Mouse (Mus musculus) CH12.LX (cell line): ENCODE measurements around the gene Opcml. TPM values are rescaled to one million over a fixed set of nuclear protein-coding genes. Genes with fewer than 3 reads are reported as not detected.

Experiments
- DNase-seq: peaks from one replicate; pipeline ENCODE4 v3.0.0-alpha.2; 2013; ENCODE audit errors: extremely low read depth
- H3K27ac ChIP-seq: 2 replicates; pipeline ENCODE4 v1.5.1; 2012; ENCODE audit warnings: low read depth, mild to moderate bottlenecking, control low read depth, moderate library complexity; ENCODE audit not compliant: insufficient read depth
- H3K27me3 ChIP-seq: replicated peaks from 2 replicates; pipeline ENCODE3; 2012; ENCODE audit warnings: inconsistent platforms
- H3K36me3 ChIP-seq, 2 experiments: replicated peaks in 1 of 2; 2 replicates each; pipeline versions ENCODE3 to v1.6.1; 2012; ENCODE audit warnings: inconsistent platforms in 1 of 2, low read length in 1 of 2, mild to moderate bottlenecking in 1 of 2, mixed read lengths in 1 of 2, moderate library complexity in 1 of 2; ENCODE audit not compliant: control insufficient read depth in 1 of 2, insufficient read depth in 1 of 2
- H3K4me1 ChIP-seq, 2 experiments: 2 replicates each; pipeline ENCODE4 v1.6.1; 2012; ENCODE audit warnings: inconsistent platforms in 1 of 2, moderate library complexity in 1 of 2; ENCODE audit not compliant: insufficient read depth in 2 of 2, control insufficient read depth in 1 of 2
- H3K4me2 ChIP-seq: 2 replicates; pipeline ENCODE4 v1.6.1; 2012; ENCODE audit warnings: low read depth, mild to moderate bottlenecking, control low read depth; ENCODE audit not compliant: poor library complexity, insufficient read depth, severe bottlenecking
- H3K4me3 ChIP-seq, 3 experiments: fragments of 150-350 bp in 1 of 3; sonication (generic) in 1 of 3; replicated peaks in 1 of 3; 2 replicates each; pipeline versions ENCODE3 to v1.5.1; 2011 to 2012; ENCODE audit warnings: low read depth in 2 of 3, low read length in 2 of 3, mild to moderate bottlenecking in 2 of 3, moderate library complexity in 2 of 3, control low read depth in 1 of 3, improper control_type of control experiment in 1 of 3, inconsistent platforms in 1 of 3, mixed read lengths in 1 of 3; ENCODE audit not compliant: poor library complexity in 1 of 3
- H3K79me2 ChIP-seq: replicated peaks from 2 replicates; pipeline ENCODE4 v1.6.1; 2012; ENCODE audit warnings: mild to moderate bottlenecking, moderate library complexity; ENCODE audit not compliant: control insufficient read depth, poor library complexity, insufficient read depth, severe bottlenecking; ENCODE audit errors: extremely low read depth
- H3K9ac ChIP-seq: 2 replicates; pipeline ENCODE4 v1.6.1; 2012; ENCODE audit warnings: low read depth, mild to moderate bottlenecking, control low read depth, moderate library complexity; ENCODE audit not compliant: insufficient read depth
- H3K9me3 ChIP-seq: replicated peaks from 2 replicates; pipeline ENCODE3; 2012; ENCODE audit warnings: low read length, inconsistent platforms, mixed read lengths
- CHD2 ChIP-seq: IDR thresholded peaks from 2 replicates; pipeline ENCODE4 v1.6.1; 2011; ENCODE audit warnings: low read length, improper control_type of control experiment
- EP300 ChIP-seq: IDR thresholded peaks from 2 replicates; pipeline ENCODE4 v1.6.1; 2011; ENCODE audit warnings: low read length, improper control_type of control experiment
- GABPA ChIP-seq: IDR thresholded peaks from 2 replicates; pipeline ENCODE4 v1.6.1; 2012; ENCODE audit warnings: low read depth, low read length, improper control_type of control experiment, inconsistent platforms; ENCODE audit not compliant: insufficient replicate concordance
- HCFC1 ChIP-seq: IDR thresholded peaks from 2 replicates; pipeline ENCODE4 v1.6.1; 2012; ENCODE audit warnings: low read depth, mild to moderate bottlenecking, inconsistent platforms, low read length, improper control_type of control experiment
- IRF4 ChIP-seq: IDR thresholded peaks from 2 replicates; pipeline ENCODE4 v1.6.1; 2014; ENCODE audit warnings: low read depth, mild to moderate bottlenecking, inconsistent platforms, low read length, improper control_type of control experiment
- JUN ChIP-seq: IDR thresholded peaks from 2 replicates; pipeline ENCODE4 v1.6.1; 2011; ENCODE audit warnings: low read depth, mild to moderate bottlenecking, low read length, improper control_type of control experiment, moderate library complexity; ENCODE audit not compliant: insufficient read depth
- MAFK ChIP-seq: IDR thresholded peaks from 2 replicates; pipeline ENCODE4 v1.6.1; 2011; ENCODE audit warnings: low read length, improper control_type of control experiment; ENCODE audit not compliant: insufficient replicate concordance
- MAX ChIP-seq: IDR thresholded peaks from 2 replicates; pipeline ENCODE4 v1.6.1; 2011; ENCODE audit warnings: low read length, improper control_type of control experiment
- MEF2A ChIP-seq: IDR thresholded peaks from 2 replicates; pipeline ENCODE4 v1.6.1; 2014; ENCODE audit warnings: low read depth, mild to moderate bottlenecking, inconsistent platforms, low read length, improper control_type of control experiment, borderline replicate concordance
- MYC ChIP-seq: IDR thresholded peaks from 2 replicates; pipeline ENCODE4 v1.6.1; 2011; ENCODE audit warnings: low read depth, mild to moderate bottlenecking, improper control_type of control experiment, low read length
- NELFE ChIP-seq: IDR thresholded peaks from 2 replicates; pipeline ENCODE4 v1.6.1; 2011; ENCODE audit warnings: low read depth, low read length, improper control_type of control experiment
- NRF1 ChIP-seq: IDR thresholded peaks from 2 replicates; pipeline ENCODE4 v1.6.1; 2014; ENCODE audit warnings: low read depth, mild to moderate bottlenecking, inconsistent platforms, low read length, improper control_type of control experiment, moderate library complexity
- PAX5 ChIP-seq: IDR thresholded peaks from 2 replicates; pipeline ENCODE4 v1.6.1; 2012; ENCODE audit warnings: low read length, inconsistent platforms, mixed read lengths
- RAD21 ChIP-seq: IDR thresholded peaks from 2 replicates; pipeline ENCODE4 v1.6.1; 2011; ENCODE audit warnings: low read depth, mild to moderate bottlenecking, low read length, improper control_type of control experiment, moderate library complexity
- RCOR1 ChIP-seq: conservative IDR thresholded peaks from 2 replicates; pipeline ENCODE4 v1.6.1; 2012; ENCODE audit warnings: low read depth, mild to moderate bottlenecking, inconsistent platforms, low read length, improper control_type of control experiment
- TBP ChIP-seq: conservative IDR thresholded peaks from 2 replicates; pipeline ENCODE4 v1.6.1; 2011; ENCODE audit warnings: low read depth, low read length, improper control_type of control experiment
- TCF12 ChIP-seq: IDR thresholded peaks from 2 replicates; pipeline ENCODE4 v1.6.1; 2014; ENCODE audit warnings: low read depth, mild to moderate bottlenecking, inconsistent platforms, low read length, improper control_type of control experiment
- ZC3H11A ChIP-seq: IDR thresholded peaks from 2 replicates; pipeline ENCODE4 v1.6.1; 2012; ENCODE audit warnings: low read depth, mild to moderate bottlenecking, inconsistent platforms, low read length, improper control_type of control experiment
- ZMIZ1 ChIP-seq: IDR thresholded peaks from 2 replicates; pipeline ENCODE4 v1.6.1; 2012; ENCODE audit warnings: low read depth, mild to moderate bottlenecking, inconsistent platforms, low read length, improper control_type of control experiment
- dilution Hi-C: fragments of 300-500 bp; cut with MboI; formaldehyde crosslinking; loops from 2 replicates; pipeline ENCODE4 v1.14.3; 2020; ENCODE audit warnings: low sequenced_read_pairs; ENCODE audit not compliant: extremely low pct_unique_long_range_greater_than_20kb, extremely low pct_ligation_motif_present
- in situ Hi-C: fragments of 300-500 bp; cut with MboI; formaldehyde crosslinking; loops from 3 replicates; pipeline ENCODE4 v1.14.3; 2019; ENCODE audit warnings: low sequenced_read_pairs, low pct_ligation_motif_present, low pct_unique_long_range_greater_than_20kb, mixed read lengths
- polyA plus RNA-seq: library from polyadenylated mRNA; unstranded; fragments of >175 nt; gene quantifications from 2 replicates; pipeline ENCODE4 v1.2.1, GENCODE M21; 2012; ENCODE audit warnings: low read depth; ENCODE audit not compliant: insufficient read length
- total RNA-seq, 2 experiments: library from RNA; depleted of rRNA; stranded (reverse); fragments of 300-350 nt in 1 of 2; fragments of >200 nt in 1 of 2; gene quantifications; 2 replicates each; pipeline ENCODE4 v1.2.3; 2012 to 2014

The Opcml gene
- total and polyA plus RNA-seq, 3 experiments, result 0.34 to 0.60 TPM; not detected in 1

- Histone ChIP-seq H3K4me1 (no peaks in the 10 kb centered on the region), H3K27ac (no peak overlapping the region), H3K9me3 (peaks cover 5% of the 10 kb centered on the region), H3K4me3 (no peak overlapping the region), H3K4me2 (no peak overlapping the region), H3K79me2 (no peaks in the 10 kb centered on the region), H3K9ac (no peak overlapping the region), H3K36me3 (no peaks in the 10 kb centered on the region), H3K27me3 (no peaks in the 10 kb centered on the region)
- dilution Hi-C loops, result no loop called here
- in situ Hi-C loops, result no loop called here
- DNase-seq, result no peak
- no peak for TF ChIP-seq IRF4
- TF ChIP-seq MAFK, result no peak
- no peak for TF ChIP-seq EP300
- no peak for TF ChIP-seq MAX
- TF ChIP-seq NELFE, result no peak
- no peak for TF ChIP-seq ZMIZ1
- no peak for TF ChIP-seq TBP
- no peak for TF ChIP-seq MYC
- no peak for TF ChIP-seq CHD2
- no peak for TF ChIP-seq RCOR1
- no peak for TF ChIP-seq NRF1
- TF ChIP-seq MEF2A, result no peak
- no peak for TF ChIP-seq TCF12
- no peak for TF ChIP-seq RAD21
- TF ChIP-seq HCFC1, result no peak
- TF ChIP-seq PAX5, result no peak
- TF ChIP-seq GABPA, result no peak
Observed at GRCm38 (mm10) chr9:28457982-28458770, 667.6 kb downstream of the Opcml start.

GRCm38 (mm10) chr9:28463622-28464021 is 673.0 kb downstream of the Opcml start:
- Histone ChIP-seq H3K36me3 (no peaks in the 10 kb centered on the region), H3K4me3 (no peak overlapping the region), H3K9ac (no peak overlapping the region), H3K4me1 (no peaks in the 10 kb centered on the region), H3K79me2 (no peaks in the 10 kb centered on the region), H3K9me3 (peaks cover 5% of the 10 kb centered on the region), H3K27ac (no peak overlapping the region), H3K27me3 (no peaks in the 10 kb centered on the region), H3K4me2 (no peak overlapping the region)
- dilution Hi-C loops, result no loop called here
- no peak for DNase-seq
- in situ Hi-C loops, result no loop called here
- TF ChIP-seq IRF4 (no peak), JUN (no peak), MEF2A (no peak), ZC3H11A (no peak), MAX (no peak)
